In genomic region chr17:24282637-24283036, GRCm38 (mm10) we compare ENCODE assay signal across 11 mouse cellular contexts. TPM values are rescaled to one million over a fixed set of nuclear protein-coding genes. Genes with fewer than 3 reads are reported as not detected.
DNase-seq lines count a peak whose midpoint lies in the region; ATAC-seq and TF ChIP-seq lines count a peak whose summit lies in the region.
"Had no signal": no experiment of that assay in that cellular context is flagged by ENCODE, and none has a peak within 500 bp of the region (broad histone marks: within the 10 kb centered on the region; RNA-seq: fewer than 3 reads in every experiment).

No protein-coding gene starts in this region.

- 54% methylated on average over 4 of the region's 4 CpGs for WGBS in liver, embryonic 11.5 days
- WGBS in macrophage (ENCODE audit: missing documents): 96% methylated on average over 3 of the region's 4 CpGs
- WGBS in forebrain, embryonic 15.5 days: 70% methylated on average over 4 of the region's 4 CpGs

- peak; percentile 37 for TF ChIP-seq RAD21 in MEL (IDR thresholded peaks at IDR 0.05; ENCODE audit: low read depth, low read length)

- no peaks in the 10 kb centered on the region for H3K36me3 ChIP-seq in liver, embryonic 11.5 days (ENCODE audit: control insufficient read depth, insufficient read depth, low read length)
- H3K36me3 ChIP-seq in MEL (ENCODE audit: control insufficient read depth in 1 of 2, insufficient read depth in 2 of 2, low read length in 2 of 2) (no peaks in the 10 kb centered on the region), macrophage (ENCODE audit: inconsistent target) (no peaks in the 10 kb centered on the region)
- H3K36me3 ChIP-seq in forebrain, embryonic 15.5 days: no peaks in the 10 kb centered on the region
- H3K36me3 ChIP-seq: G1E; liver, embryonic 13.5 days had no signal

- no peaks in the 10 kb centered on the region for H3K9me3 ChIP-seq in liver, embryonic 11.5 days (ENCODE audit: control insufficient read depth, low read length)
- no peaks in the 10 kb centered on the region for H3K9me3 ChIP-seq in MEL (replicated peaks; ENCODE audit: insufficient read depth, low read length)
- no peaks in the 10 kb centered on the region for H3K9me3 ChIP-seq in forebrain, embryonic 15.5 days

- no peaks in the 10 kb centered on the region for H3K79me2 ChIP-seq in MEL (ENCODE audit: control insufficient read depth, insufficient read depth, low read length, poor library complexity)
- no peaks in the 10 kb centered on the region for H3K79me2 ChIP-seq in macrophage (ENCODE audit: inconsistent target)

- no peak for TF ChIP-seq POLR2A in MEL (IDR thresholded peaks at IDR 0.05; ENCODE audit: control insufficient read depth in 1 of 2, insufficient read depth in 1 of 2, low read depth in 1 of 2, low read length in 2 of 2, poor library complexity in 1 of 2)

- H3K27ac ChIP-seq in liver, embryonic 11.5 days (ENCODE audit: low read depth, low read length): no peak overlapping the region
- H3K27ac ChIP-seq in MEL (ENCODE audit: control insufficient read depth, low read depth, low read length): no peak overlapping the region
- peak overlapping the region; percentile 40 for H3K27ac ChIP-seq in macrophage
- H3K27ac ChIP-seq in forebrain, embryonic 15.5 days (replicated peaks): no peak overlapping the region
- H3K27ac ChIP-seq: liver, embryonic 13.5 days had no signal

- no peak for TF ChIP-seq EP300 in MEL (IDR thresholded peaks at IDR 0.05; ENCODE audit: low read depth in 1 of 2, low read length in 2 of 2)

- no peaks in the 10 kb centered on the region for H3K4me1 ChIP-seq in liver, embryonic 11.5 days (replicated peaks; ENCODE audit: control insufficient read depth, insufficient read depth, low read length)
- peaks cover 0 to 2% of the 10 kb centered on the region in 2 experiments; a peak in 1 of 4 replicates for H3K4me1 ChIP-seq in MEL (ENCODE audit: control insufficient read depth in 1 of 2, insufficient read depth in 2 of 2, low read length in 2 of 2)
- H3K4me1 ChIP-seq in forebrain, embryonic 15.5 days: no peaks in the 10 kb centered on the region

- TF ChIP-seq CTCF in MEL (IDR thresholded peaks at IDR 0.05 in 2 of 3, conservative IDR thresholded peaks at IDR 0.05 in 1 of 3; ENCODE audit: control insufficient read depth in 1 of 3, insufficient read depth in 1 of 3, low read depth in 2 of 3, low read length in 3 of 3, poor library complexity in 1 of 3, severe bottlenecking in 1 of 3): peak; percentile 42 to 46 (median 44); a peak in 5 of 6 replicates

- no peak overlapping the region for H3K4me3 ChIP-seq in liver, embryonic 11.5 days (ENCODE audit: low read depth, low read length)
- H3K4me3 ChIP-seq in MEL (ENCODE audit: control insufficient read depth in 1 of 2, insufficient read depth in 1 of 2, low read depth in 2 of 2, low read length in 2 of 2) (no peak overlapping the region), macrophage (ENCODE audit: inconsistent target) (no peak overlapping the region)
- H3K4me3 ChIP-seq in forebrain, embryonic 15.5 days: no peak overlapping the region
- H3K4me3 ChIP-seq: liver, embryonic 13.5 days had no signal

- no peak overlapping the region for H3K9ac ChIP-seq in liver, embryonic 11.5 days (ENCODE audit: low read depth, low read length)
- no peak overlapping the region for H3K9ac ChIP-seq in MEL (ENCODE audit: control insufficient read depth, low read depth, low read length, poor library complexity, severe bottlenecking)
- H3K9ac ChIP-seq in forebrain, embryonic 15.5 days (replicated peaks): no peak overlapping the region
- H3K9ac ChIP-seq: liver, embryonic 13.5 days had no signal

- no peak overlapping the region for H3K4me2 ChIP-seq in liver, embryonic 11.5 days
- H3K4me2 ChIP-seq in forebrain, embryonic 15.5 days (replicated peaks): no peak overlapping the region
- H3K4me2 ChIP-seq: liver, embryonic 13.5 days had no signal

- no peaks in the 10 kb centered on the region for H3K27me3 ChIP-seq in liver, embryonic 11.5 days (replicated peaks; ENCODE audit: control insufficient read depth, insufficient read depth, low read length)
- H3K27me3 ChIP-seq in MEL (ENCODE audit: control insufficient read depth in 1 of 2, insufficient read depth in 2 of 2, low read length in 2 of 2): no peaks in the 10 kb centered on the region
- H3K27me3 ChIP-seq in forebrain, embryonic 15.5 days: no peaks in the 10 kb centered on the region
- H3K27me3 ChIP-seq: liver, embryonic 13.5 days had no signal

- peak; percentile 15 for DNase-seq in embryo, embryonic 10.5 days (ENCODE audit: low spot score)
- DNase-seq in embryo, embryonic 11 days: no peak
- DNase-seq in liver (peak; percentile 31), MEL (ENCODE audit: low read depth, low spot score) (peak; percentile 63)
- DNase-seq in liver, embryonic 11.5 days (ENCODE audit: low spot score): no peak
- DNase-seq: heart, postnatal 10 days; liver, embryonic 13.5 days had no signal

- ATAC-seq in liver, embryonic 11.5 days (replicated peaks; ENCODE audit: low FRiP score): no peak
- ATAC-seq in forebrain, embryonic 15.5 days (replicated peaks): no peak
- ATAC-seq in frontal cortex, adult (ENCODE audit: low TSS enrichment): no peak

TF ChIP-seq in MEL, 35 proteins besides CTCF, POLR2A, EP300 and RAD21:
- TF ChIP-seq ZC3H11A (IDR thresholded peaks at IDR 0.05; ENCODE audit: low read depth, low read length) (peak; percentile 32; the same call in 1 of the 2 replicates), SMC3 (IDR thresholded peaks at IDR 0.05; ENCODE audit: low read depth, low read length) (peak; percentile 48), TAL1 (IDR thresholded peaks at IDR 0.05; ENCODE audit: low read length) (no peak), ETS1 (IDR thresholded peaks at IDR 0.05; ENCODE audit: low read depth, low read length) (no peak)

RNA-seq across cellular contexts. Expression of gene Ccnf, which starts 31.4 kb away (rescaled TPM):
- polyA plus RNA-seq in liver, embryonic 11.5 days (2014; fragmentation: Nextera tagmentation; extraction: Ambion mirVana): 95.6 and 107 TPM in 2 replicates
- total RNA-seq in MEL (2012; rRNA removed): 34.5 and 38.0 TPM in 2 replicates
- 10 to 100 TPM in 1 of 2 experiments, not detected in 1; 73.9 TPM for polyA plus RNA-seq in MEL (2012; ENCODE audit: insufficient read depth in 1 of 2, insufficient read length in 2 of 2, low read depth in 1 of 2, low replicate concordance in 2 of 2, missing spikeins in 1 of 2)
- 10 to 100 TPM in 14 of 26 experiments, 1 to 10 TPM in 12; 2.0 to 59.8 (median 10.3) TPM for total RNA-seq in macrophage (2018; cell fraction: chromatin; rRNA removed)
- 1 to 10 TPM in 24 of 26 experiments, under 1 TPM in 2; 0.62 to 5.2 (median 1.9) TPM for total RNA-seq in macrophage (2018; cell fraction: cytosol; rRNA removed)
- 10 to 100 TPM in 3 of 26 experiments, 1 to 10 TPM in 23; 1.1 to 37.4 (median 6.2) TPM for total RNA-seq in macrophage (2018; cell fraction: nucleus; rRNA removed)
- polyA plus RNA-seq in macrophage (2018): 1.3 to 5.7 TPM (median 3.2 TPM) in 3 replicates
- 30.1 and 32.7 TPM in 2 replicates for polyA plus RNA-seq in forebrain, embryonic 15.5 days (2015; fragmentation: Nextera tagmentation; extraction: Ambion mirVana)

Comparison
In these comparisons a context has a peak if more than half of its experiments do, and no peak if none do; other contexts are left out.
1. DNase-seq: peak in embryo, embryonic 10.5 days (single experiment), liver (single experiment) and MEL (single experiment); none in embryo, embryonic 11 days (single experiment) and liver, embryonic 11.5 days (single experiment).